Mouse (Mus musculus) liver, adult 2 months (tissue): ENCODE data around the gene Ephb2. TPM values are rescaled to one million over a fixed set of nuclear protein-coding genes. Genes with fewer than 3 reads are reported as not detected.

Experiments
- DNase-seq: peaks from one replicate; pipeline ENCODE4 v3.0.0-alpha.2; 2011; ENCODE audit warnings: low read depth, low spot score; ENCODE audit errors: extremely low read depth
- H3K27ac ChIP-seq: fragments of 200-500 bp; replicated peaks from 2 replicates; pipeline ENCODE4 v1.5.1; 2012; ENCODE audit warnings: low read depth, mild to moderate bottlenecking, control low read depth, inconsistent platforms, low read length; ENCODE audit not compliant: insufficient read depth
- H3K27me3 ChIP-seq: fragments of 200-500 bp; 2 replicates; pipeline ENCODE4 v1.6.1; 2012; ENCODE audit warnings: mild to moderate bottlenecking, moderate library complexity, low read length, inconsistent platforms; ENCODE audit not compliant: control insufficient read depth, insufficient read depth
- H3K36me3 ChIP-seq: fragments of 200-500 bp; 2 replicates; pipeline ENCODE4 v1.6.1; 2012; ENCODE audit warnings: low read length, inconsistent platforms; ENCODE audit not compliant: control insufficient read depth, insufficient read depth
- H3K4me1 ChIP-seq: fragments of 200-500 bp; 2 replicates; pipeline ENCODE4 v1.6.1; 2011; ENCODE audit warnings: low read length; ENCODE audit not compliant: control insufficient read depth, insufficient read depth
- H3K4me3 ChIP-seq: fragments of 200-500 bp; 2 replicates; pipeline ENCODE4 v1.5.1; 2011; ENCODE audit warnings: low read depth, mild to moderate bottlenecking, control low read depth, low read length, moderate library complexity; ENCODE audit not compliant: insufficient read depth
- H3K79me2 ChIP-seq: fragments of 200-500 bp; 2 replicates; pipeline ENCODE4 v1.6.1; 2012; ENCODE audit warnings: inconsistent platforms, mild to moderate bottlenecking, low read length, moderate library complexity; ENCODE audit not compliant: control insufficient read depth, insufficient read depth
- H3K9ac ChIP-seq: fragments of 200-500 bp; 2 replicates; pipeline ENCODE4 v1.6.1; 2012; ENCODE audit warnings: low read depth, mild to moderate bottlenecking, control low read depth, inconsistent platforms, low read length
- CTCF ChIP-seq: fragments of 200-500 bp; IDR thresholded peaks from 2 replicates; pipeline ENCODE4 v1.5.1; 2011; ENCODE audit warnings: low read depth, low read length, control low read depth
- POLR2A ChIP-seq: fragments of 200-500 bp; IDR thresholded peaks from 2 replicates; pipeline ENCODE4 v1.6.1; 2011; ENCODE audit warnings: low read length, control low read depth; ENCODE audit not compliant: insufficient read depth; ENCODE audit errors: extremely low read depth
- WGBS: fragments of 180-500 bp; shearing (Covaris S2); methylation state at CpG from one replicate; pipeline ENCODE4 v1.1.7; 2018; 5-methylcytosine and 5-hydroxymethylcytosine counted together
- polyA plus RNA-seq: library from polyadenylated mRNA; depleted of rRNA; stranded (reverse); fragments of >200 nt; gene quantifications from 2 replicates; pipeline ENCODE4 v1.2.3, GENCODE M21; 2012
- total RNA-seq: library from RNA; depleted of rRNA; stranded (reverse); fragments of >200 nt; gene quantifications from 2 replicates; pipeline ENCODE4 v1.2.3, GENCODE M21; 2014

Ephb2 gene
- total and polyA plus RNA-seq, 2 experiments = 0.18 to 0.37 TPM

GRCm38 (mm10) chr4:136750578-136751338 lies 85.0 kb downstream of the Ephb2 start:
- Histone ChIP-seq H3K4me3 (no peak overlapping the region), H3K79me2 (no peaks in the 10 kb centered on the region), H3K27me3 (peaks cover 4% of the 10 kb centered on the region; the same call in 1 of the 2 replicates), H3K4me1 (no peaks in the 10 kb centered on the region), H3K27ac (no peak overlapping the region), H3K9ac (no peak overlapping the region), H3K36me3 (no peaks in the 10 kb centered on the region)
- TF ChIP-seq CTCF = no peak
- TF ChIP-seq POLR2A = no peak
- WGBS = 53% methylated on average over 19 of the region's 19 CpGs
- no peak for DNase-seq

GRCm38 (mm10) chr4:136749851-136750577 lies 85.8 kb downstream of the Ephb2 start:
- H3K79me2 ChIP-seq = no peaks in the 10 kb centered on the region
- H3K27me3 ChIP-seq = peaks cover 4% of the 10 kb centered on the region; the same call in 1 of the 2 replicates
- 60% methylated on average over 19 of the region's 19 CpGs for WGBS
- no peak overlapping the region for H3K9ac ChIP-seq
- H3K4me1 ChIP-seq = no peaks in the 10 kb centered on the region
- no peak for DNase-seq
- TF ChIP-seq POLR2A (no peak), CTCF (no peak)
- H3K4me3 ChIP-seq = no peak overlapping the region
- no peak overlapping the region for H3K27ac ChIP-seq
- H3K36me3 ChIP-seq = no peaks in the 10 kb centered on the region

- H3K36me3 ChIP-seq = no peaks in the 10 kb centered on the region
These were observed 86.4 kb downstream of the Ephb2 start for GRCm38 (mm10) chr4:136749431-136749830.

GRCm38 (mm10) chr4:136748842-136749392 lies 86.9 kb downstream of the Ephb2 start:
- DNase-seq = peak; percentile 20
- TF ChIP-seq CTCF (no peak), POLR2A (no peak)
- H3K4me3 ChIP-seq = no peak overlapping the region
- no peak overlapping the region for H3K9ac ChIP-seq
- peaks cover 4% of the 10 kb centered on the region; the same call in 1 of the 2 replicates for H3K27me3 ChIP-seq
- H3K79me2 ChIP-seq = no peaks in the 10 kb centered on the region
- WGBS = 69% methylated on average over 7 of the region's 7 CpGs
- no peaks in the 10 kb centered on the region for H3K4me1 ChIP-seq
- no peaks in the 10 kb centered on the region for H3K36me3 ChIP-seq
- peak overlapping the region; percentile 19; the same call in 1 of the 2 replicates for H3K27ac ChIP-seq

More at GRCm38 (mm10) chr4:136749431-136749830, 86.4 kb downstream of the Ephb2 start:
- H3K27ac ChIP-seq = peak overlapping the region; percentile 19; the same call in 1 of the 2 replicates
- 82% methylated on average over 4 of the region's 4 CpGs for WGBS
- TF ChIP-seq CTCF = no peak
- TF ChIP-seq POLR2A = no peak
- H3K27me3 ChIP-seq = peaks cover 4% of the 10 kb centered on the region; the same call in 1 of the 2 replicates
- no peak overlapping the region for H3K9ac ChIP-seq
- no peak for DNase-seq
- no peaks in the 10 kb centered on the region for H3K4me1 ChIP-seq
- H3K79me2 ChIP-seq = no peaks in the 10 kb centered on the region
- H3K4me3 ChIP-seq = no peak overlapping the region

- no peak for DNase-seq
- no peak overlapping the region for H3K4me3 ChIP-seq
These were observed 89.3 kb downstream of the Ephb2 start for GRCm38 (mm10) chr4:136746516-136746915.

More at GRCm38 (mm10) chr4:136746516-136746915, 89.3 kb downstream of the Ephb2 start:
- Histone ChIP-seq H3K36me3 (no peaks in the 10 kb centered on the region), H3K4me1 (no peaks in the 10 kb centered on the region), H3K79me2 (no peaks in the 10 kb centered on the region), H3K27me3 (peaks cover 4% of the 10 kb centered on the region; the same call in 1 of the 2 replicates), H3K27ac (no peak overlapping the region), H3K9ac (no peak overlapping the region)
- WGBS = 100% methylated on average over 1 of the region's 1 CpGs
- no peak for TF ChIP-seq POLR2A
